Mouse (Mus musculus) ovary, postnatal 10 days (tissue): Measurements from ENCODE around the gene Spag17.

Source experiments
- DNase-seq: peaks from one replicate; pipeline ENCODE4 v3.0.0; 2022; ENCODE audit warnings: low spot score

Gene Spag17

GRCm38 (mm10) chr3:99965863-99966262 is 80.7 kb downstream of the Spag17 start:
- no peak for DNase-seq

GRCm38 (mm10) chr3:99966285-99966684 is 81.1 kb downstream of the Spag17 start:
- no peak for DNase-seq

GRCm38 (mm10) chr3:99970766-99971165 is 85.6 kb downstream of the Spag17 start:
- no peak for DNase-seq

GRCm38 (mm10) chr3:99981046-99981445 is 95.8 kb downstream of the Spag17 start:
- DNase-seq, result no peak

GRCm38 (mm10) chr3:100004676-100005075 is 119.5 kb downstream of the Spag17 start:
- DNase-seq, result no peak

- no peak for DNase-seq
Measured at GRCm38 (mm10) chr3:100009807-100010206, 124.6 kb downstream of the Spag17 start.

- DNase-seq, result no peak
Measured at GRCm38 (mm10) chr3:100014110-100014509, 128.9 kb downstream of the Spag17 start.

- DNase-seq, result no peak
Measured at GRCm38 (mm10) chr3:100031291-100031690, 146.1 kb downstream of the Spag17 start.

GRCm38 (mm10) chr3:100032969-100033368 is 147.8 kb downstream of the Spag17 start:
- no peak for DNase-seq

- no peak for DNase-seq
Measured at GRCm38 (mm10) chr3:100034366-100034956, 149.3 kb downstream of the Spag17 start.

GRCm38 (mm10) chr3:100035097-100035496 is 149.9 kb downstream of the Spag17 start:
- DNase-seq, result no peak

GRCm38 (mm10) chr3:100036846-100037245 is 151.6 kb downstream of the Spag17 start:
- no peak for DNase-seq

- no peak for DNase-seq
Measured at GRCm38 (mm10) chr3:100074406-100074805, 189.2 kb downstream of the Spag17 start.

GRCm38 (mm10) chr3:100102386-100103092 is 217.3 kb downstream of the Spag17 start:
- DNase-seq, result no peak

GRCm38 (mm10) chr3:100106736-100107135 is 221.5 kb downstream of the Spag17 start:
- no peak for DNase-seq

GRCm38 (mm10) chr3:100118681-100119080 is 233.5 kb downstream of the Spag17 start:
- DNase-seq, result no peak

GRCm38 (mm10) chr3:100121961-100122360 is 236.8 kb downstream of the Spag17 start:
- DNase-seq, result no peak

- DNase-seq, result no peak
Measured at GRCm38 (mm10) chr3:100122445-100122844, 237.2 kb downstream of the Spag17 start.

GRCm38 (mm10) chr3:100160682-100161445 is 275.7 kb downstream of the Spag17 start:
- DNase-seq, result no peak

- no peak for DNase-seq
Measured at GRCm38 (mm10) chr3:100161665-100162314, 276.6 kb downstream of the Spag17 start.

GRCm38 (mm10) chr3:100162315-100163105 is 277.3 kb downstream of the Spag17 start, which contains the start of the genes Gdap2 and Wdr3:
TSS of gene Gdap2 (plus strand) at chr3:100162381.
TSS of gene Wdr3 (minus strand) at chr3:100162407.
- peak; percentile 84 for DNase-seq

- DNase-seq, result no peak
Measured at GRCm38 (mm10) chr3:100163556-100163955, 278.4 kb downstream of the Spag17 start.
